Mouse (Mus musculus) layer of hippocampus, adult 9-10 months (tissue): ENCODE results near the gene Cxcl10.

ENCODE experiments used
- DNase-seq: peaks from one replicate; pipeline ENCODE4 v3.0.0; 2022; ENCODE audit warnings: low spot score

Gene Cxcl10

GRCm38 (mm10) chr5:92321631-92322400, 26.9 kb downstream of the Cxcl10 start:
- DNase-seq: no peak

GRCm38 (mm10) chr5:92318596-92318995, 30.1 kb downstream of the Cxcl10 start:
- no peak for DNase-seq

- DNase-seq: no peak
Measured at GRCm38 (mm10) chr5:92318119-92318518, 30.6 kb downstream of the Cxcl10 start.

- DNase-seq: no peak
Measured at GRCm38 (mm10) chr5:92313776-92314175, 34.9 kb downstream of the Cxcl10 start.

- peak; percentile 94 for DNase-seq
Measured at GRCm38 (mm10) chr5:92312046-92312715, 36.5 kb downstream of the Cxcl10 start.

GRCm38 (mm10) chr5:92309681-92310511, 38.8 kb downstream of the Cxcl10 start, which contains the start of gene Sdad1:
Sdad1 (minus strand) TSS chr5:92310479.
- DNase-seq: peak; percentile 81

GRCm38 (mm10) chr5:92304291-92304690, 44.4 kb downstream of the Cxcl10 start:
- no peak for DNase-seq

GRCm38 (mm10) chr5:92302149-92302840, 46.4 kb downstream of the Cxcl10 start:
- DNase-seq: no peak
